Comparison of ENCODE assay signal across 7 mouse cellular contexts in genomic region chr10:57486542-57487071, GRCm38 (mm10). TPM values are rescaled to one million over a fixed set of nuclear protein-coding genes. Genes with fewer than 3 reads are reported as not detected.
A peak's percentile ranks its signal among the peaks of the same experiment; 100 is the strongest.
DNase-seq lines count a peak whose midpoint lies in the region; ATAC-seq and TF ChIP-seq lines count a peak whose summit lies in the region.

No protein-coding gene starts in this region.

- peak overlapping the region; percentile 94 for H3K4me3 ChIP-seq in hindbrain, embryonic 10.5 days
- peak overlapping the region; percentile 80 to 94 for H3K4me3 ChIP-seq in liver, embryonic 14.5 days (ENCODE audit: insufficient read depth in 1 of 2, low read depth in 2 of 2, low read length in 2 of 2)
- H3K4me3 ChIP-seq in neural tube, embryonic 12.5 days, result peak overlapping the region; percentile 94

- H3K9ac ChIP-seq in liver, embryonic 14.5 days (replicated peaks), result peak overlapping the region; percentile 69
- peak overlapping the region; percentile 98 for H3K9ac ChIP-seq in neural tube, embryonic 12.5 days

- CTCF ChIA-PET in Patski (lab: Charles Lee), result interaction anchor here (4.1 kb wide), 1 partner anchor 16 kb away, joined by 13 read pairs; no protein-coding TSS in a partner anchor

- H3K4me2 ChIP-seq in liver, embryonic 14.5 days (ENCODE audit: low read depth), result peak overlapping the region; percentile 89
- H3K4me2 ChIP-seq in neural tube, embryonic 12.5 days (replicated peaks), result peak overlapping the region; percentile 71

- intact Hi-C loops in left cerebral cortex, postnatal 14 days (cut with DNase I), result no loop called here

- POLR2A ChIA-PET in Patski (lab: Charles Lee), result interaction anchor here (0.7 to 1.7 kb wide), 2 partner anchors 24 to 45 kb away, joined by 3 to 9 read pairs; partner anchors contain the start of gene Serinc1

- no peaks in the 10 kb centered on the region for H3K27me3 ChIP-seq in Patski
- no peaks in the 10 kb centered on the region for H3K27me3 ChIP-seq in hindbrain, embryonic 10.5 days (ENCODE audit: insufficient read depth, poor library complexity, severe bottlenecking)
- H3K27me3 ChIP-seq in liver, embryonic 14.5 days (ENCODE audit: control insufficient read depth, insufficient read depth, low read length), result no peaks in the 10 kb centered on the region
- H3K27me3 ChIP-seq in neural tube, embryonic 12.5 days (replicated peaks), result no peaks in the 10 kb centered on the region

- H3K27ac ChIP-seq in hindbrain, embryonic 10.5 days, result peak overlapping the region; percentile 99
- H3K27ac ChIP-seq in liver, embryonic 14.5 days, result no peak overlapping the region; the same call in 1 of the 2 replicates
- H3K27ac ChIP-seq in neural tube, embryonic 12.5 days, result peak overlapping the region; percentile 98

- H3K36me3 ChIP-seq in hindbrain, embryonic 10.5 days, result peaks cover 19% of the 10 kb centered on the region
- H3K36me3 ChIP-seq in liver, embryonic 14.5 days (replicated peaks; ENCODE audit: control insufficient read depth, insufficient read depth, low read depth), result no peaks in the 10 kb centered on the region
- H3K36me3 ChIP-seq in neural tube, embryonic 12.5 days, result peaks cover 7% of the 10 kb centered on the region; the same call in 1 of the 2 replicates

- DNase-seq in left cerebral cortex, postnatal 14 days (ENCODE audit: low spot score in 2 of 2), result peak; percentile 69 to 75
- DNase-seq in left cerebral cortex, adult 11 months (ENCODE audit: low spot score), result no peak
- no peak for DNase-seq in Patski (ENCODE audit: low read depth, low spot score)
- DNase-seq in embryo, embryonic 11 days, result peak; percentile 80
- no peak for DNase-seq in hindbrain, embryonic 10.5 days (ENCODE audit: low spot score)
- no peak for DNase-seq in liver, embryonic 14.5 days (ENCODE audit: low read depth in 3 of 3, low spot score in 3 of 3)

- in situ Hi-C loops in Patski (cut with MboI; ENCODE audit: low pct_unique_long_range_greater_than_20kb), result no loop called here

- peaks cover 24% of the 10 kb centered on the region for H3K4me1 ChIP-seq in hindbrain, embryonic 10.5 days (replicated peaks)
- peaks cover 0 to 7% of the 10 kb centered on the region in 2 experiments; a peak in 2 of 4 replicates for H3K4me1 ChIP-seq in liver, embryonic 14.5 days (replicated peaks; ENCODE audit: control insufficient read depth in 2 of 2, insufficient read depth in 2 of 2, low read length in 1 of 2)
- peaks cover 14% of the 10 kb centered on the region; the same call in 1 of the 2 replicates for H3K4me1 ChIP-seq in neural tube, embryonic 12.5 days

- no peaks in the 10 kb centered on the region for H3K9me3 ChIP-seq in hindbrain, embryonic 10.5 days
- H3K9me3 ChIP-seq in liver, embryonic 14.5 days (ENCODE audit: control insufficient read depth, low read length), result no peaks in the 10 kb centered on the region
- no peaks in the 10 kb centered on the region for H3K9me3 ChIP-seq in neural tube, embryonic 12.5 days

- no peak for TF ChIP-seq EP300 in liver, embryonic 14.5 days (IDR thresholded peaks at IDR 0.05; ENCODE audit: low read depth)

- TF ChIP-seq CTCF in Patski (IDR thresholded peaks at IDR 0.05), result no peak
- TF ChIP-seq CTCF in liver, embryonic 14.5 days (IDR thresholded peaks at IDR 0.05; ENCODE audit: low read depth), result no peak

- WGBS in hindbrain, embryonic 10.5 days, result under 1% methylated on average over 65 of the region's 65 CpGs
- under 1% methylated on average over 60 of the region's 65 CpGs for WGBS in liver, embryonic 14.5 days (ENCODE audit: insufficient replicate concordance)
- WGBS in neural tube, embryonic 12.5 days, result under 1% methylated on average over 64 of the region's 65 CpGs

- ATAC-seq in Patski, result peak; percentile 68
- ATAC-seq in liver, embryonic 14.5 days (ENCODE audit: insufficient read depth), result peak; percentile 64
- ATAC-seq in neural tube, embryonic 12.5 days (ENCODE audit: low FRiP score, low read depth), result peak; percentile 76

RNA-seq across cellular contexts. Expression of gene Hsf2, which starts 0.4 kb away (rescaled TPM):
- total RNA-seq in left cerebral cortex, postnatal 14 days (2021), result 10 to 100 TPM; 33.2 to 34.9 TPM
- polyA plus RNA-seq in Patski (2021), result 24.6 TPM
- 58.6 and 59.9 TPM in 2 replicates for polyA plus RNA-seq in hindbrain, embryonic 10.5 days (2016; fragmentation: Nextera tagmentation; extraction: Ambion mirVana)
- 3.7 and 4.8 TPM in 2 replicates for polyA plus RNA-seq in liver, embryonic 14.5 days (2012; rRNA removed)
- 7.5 and 8.2 TPM in 2 replicates for polyA plus RNA-seq in liver, embryonic 14.5 days (2014; fragmentation: Nextera tagmentation; extraction: Ambion mirVana)
- polyA plus RNA-seq in neural tube, embryonic 12.5 days (2016; fragmentation: Nextera tagmentation; extraction: Ambion mirVana), result 59.7 and 70.8 TPM in 2 replicates

RNA-seq across cellular contexts. Expression of gene Serinc1, which starts 45.7 kb away (rescaled TPM):
- 100 to 1,000 TPM; 964 to 993 TPM for total RNA-seq in left cerebral cortex, postnatal 14 days (2021)
- polyA plus RNA-seq in Patski (2021), result 194 TPM
- 135 and 142 TPM in 2 replicates for polyA plus RNA-seq in hindbrain, embryonic 10.5 days (2016; fragmentation: Nextera tagmentation; extraction: Ambion mirVana)
- polyA plus RNA-seq in liver, embryonic 14.5 days (2012; rRNA removed), result 27.9 and 36.6 TPM in 2 replicates
- polyA plus RNA-seq in liver, embryonic 14.5 days (2014; fragmentation: Nextera tagmentation; extraction: Ambion mirVana), result 67.7 and 71.7 TPM in 2 replicates
- 292 and 323 TPM in 2 replicates for polyA plus RNA-seq in neural tube, embryonic 12.5 days (2016; fragmentation: Nextera tagmentation; extraction: Ambion mirVana)

Comparison
In these comparisons a context has a peak if more than half of its experiments do, and no peak if none do; other contexts are left out.
1. DNase-seq: peak in left cerebral cortex, postnatal 14 days (2 of 2) and embryo, embryonic 11 days (single experiment); none in left cerebral cortex, adult 11 months (single experiment), Patski (single experiment), hindbrain, embryonic 10.5 days (single experiment) and liver, embryonic 14.5 days (0 of 3).
2. Peak in every context shown above with its lines, with median percentiles within 50 percentile points of each other: ATAC-seq and H3K4me3 ChIP-seq.